Mouse (Mus musculus): ENCODE results near the gene Clpx.
"Not testable (repeated sequence)": the region's sequence is repeated elsewhere in the genome, so short reads cannot be mapped to it uniquely, and the experiment has no call there.

The Clpx gene

DNA sequence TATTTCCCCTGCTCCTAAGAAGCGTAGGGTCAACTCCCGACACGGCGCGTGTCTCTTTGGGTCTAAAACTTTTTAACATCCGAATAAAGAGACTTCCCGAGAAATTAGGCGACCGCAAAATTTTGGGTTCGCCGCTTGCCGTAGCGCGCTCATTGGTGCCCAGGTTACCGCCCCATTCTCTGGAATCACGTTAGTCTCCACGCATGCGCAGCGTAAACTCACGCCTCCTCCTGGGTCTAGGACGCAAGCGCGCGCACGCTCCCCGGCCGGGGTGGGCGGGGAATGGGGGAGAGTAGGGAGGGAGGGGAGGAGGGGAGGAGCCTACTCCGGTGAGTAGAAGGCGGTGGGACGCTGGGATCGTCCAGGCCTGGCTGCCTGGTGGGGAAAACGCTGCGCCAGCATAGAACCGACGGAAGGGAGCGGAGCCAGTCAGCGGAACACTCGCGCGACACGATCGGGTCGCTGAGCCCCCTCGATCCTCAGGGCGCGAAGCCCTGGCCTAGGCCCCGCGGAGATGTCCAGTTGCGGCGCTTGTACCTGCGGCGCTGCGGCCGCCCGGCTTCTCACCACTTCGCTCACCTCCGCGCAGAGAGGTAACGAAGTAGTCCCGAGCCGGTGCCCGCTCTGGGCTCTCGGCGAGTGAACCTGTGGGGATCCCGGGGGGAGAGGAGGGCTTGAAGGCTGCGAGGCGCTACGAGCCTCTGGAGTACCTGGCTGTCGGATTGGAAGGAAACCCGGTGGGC lies at the start of gene Clpx:
TSS of gene Clpx (plus strand) at position 288 of the 743 bp plus-strand sequence.
- peak; percentile 99 for DNase-seq (ENCODE audit: low spot score)

DNA sequence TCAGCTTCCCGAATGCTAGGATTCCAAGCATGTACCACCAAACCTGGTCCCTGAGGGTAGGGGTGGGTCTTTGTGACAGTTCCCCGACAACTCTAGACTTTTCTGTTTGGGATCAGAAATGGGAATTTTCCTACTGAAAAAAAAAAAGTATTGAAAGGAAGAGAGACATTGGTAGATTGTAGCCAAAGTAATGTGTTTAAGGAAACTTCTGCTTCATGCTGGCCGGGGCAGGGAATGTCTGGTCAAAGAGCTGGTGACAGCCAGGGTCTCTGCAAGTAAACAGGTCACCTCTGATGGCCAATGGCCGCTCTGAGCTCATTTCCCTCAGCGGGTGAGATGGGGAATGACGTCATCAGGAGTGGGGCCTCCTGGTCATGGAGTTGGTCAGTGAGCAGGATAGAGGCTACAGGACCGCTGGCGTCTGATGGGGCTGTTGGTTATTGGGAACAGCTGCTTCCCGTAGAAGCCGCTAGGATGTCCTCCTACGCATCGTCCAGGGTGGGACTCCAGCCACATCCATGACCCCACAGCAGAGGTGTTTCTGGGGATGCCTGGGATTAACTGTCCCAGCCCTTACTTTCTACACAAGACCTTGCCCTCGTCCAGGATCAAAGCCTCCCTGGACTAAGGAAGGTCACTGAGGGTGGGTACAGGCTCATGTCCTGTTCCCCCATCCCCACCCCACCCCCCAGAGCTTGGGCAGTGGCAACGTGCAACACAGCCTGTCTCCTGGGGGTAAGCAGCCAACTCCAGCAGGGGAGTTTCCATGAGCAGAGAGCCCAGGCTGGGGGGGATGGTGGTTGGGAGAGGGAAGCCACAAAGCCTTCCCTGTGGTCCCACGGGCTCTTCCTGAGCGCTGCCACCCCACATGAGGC lies 46.3 kb upstream of the Clpx start:
- peak; percentile 60 for DNase-seq (ENCODE audit: low spot score)

- peak; percentile 44 for DNase-seq (ENCODE audit: low spot score)
Measured at GRCm38 (mm10) chr9:65248377-65248690, 45.7 kb upstream of the Clpx start.

- DNase-seq (ENCODE audit: low spot score): peak; percentile 18
Measured at GRCm38 (mm10) chr9:65252026-65252425, 42.0 kb upstream of the Clpx start.

- no peak for DNase-seq (ENCODE audit: low spot score)
Measured at GRCm38 (mm10) chr9:65255906-65256600, 38.0 kb upstream of the Clpx start.

DNA sequence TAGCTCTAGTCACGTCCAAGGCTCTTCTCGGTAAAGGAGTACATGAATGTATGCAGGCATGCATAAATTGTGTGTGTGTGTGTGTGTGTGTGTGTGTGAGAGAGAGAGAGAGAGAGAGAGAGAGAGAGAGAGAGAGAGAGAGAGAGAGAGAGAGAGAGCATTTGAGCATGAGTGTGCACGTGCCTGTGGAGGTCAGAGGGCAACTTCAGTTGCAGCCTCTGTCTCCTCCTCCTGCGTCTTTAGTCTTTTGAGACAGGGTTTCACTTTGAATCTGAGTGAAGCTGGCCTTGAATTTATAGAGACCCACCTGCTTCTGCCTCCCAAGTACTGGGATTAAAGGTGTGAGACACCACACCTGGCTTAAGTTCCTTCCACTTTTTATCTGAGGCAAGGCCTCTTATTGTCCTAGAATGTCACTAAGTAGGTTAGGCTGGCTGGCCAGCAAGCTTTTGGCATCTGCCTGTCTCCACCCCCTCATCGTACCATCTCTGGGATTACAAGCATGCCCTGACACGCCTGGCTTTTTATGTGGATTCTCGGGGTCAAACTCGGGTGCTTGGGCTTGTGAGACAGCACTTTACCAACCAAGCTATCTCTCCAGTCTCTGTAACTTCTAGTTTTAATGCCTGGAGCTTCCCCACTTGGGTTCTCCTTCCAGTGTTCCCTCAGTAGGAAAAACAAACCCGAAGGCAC lies 36.7 kb upstream of the Clpx start:
- peak; percentile 33 for DNase-seq (ENCODE audit: low spot score)

DNA sequence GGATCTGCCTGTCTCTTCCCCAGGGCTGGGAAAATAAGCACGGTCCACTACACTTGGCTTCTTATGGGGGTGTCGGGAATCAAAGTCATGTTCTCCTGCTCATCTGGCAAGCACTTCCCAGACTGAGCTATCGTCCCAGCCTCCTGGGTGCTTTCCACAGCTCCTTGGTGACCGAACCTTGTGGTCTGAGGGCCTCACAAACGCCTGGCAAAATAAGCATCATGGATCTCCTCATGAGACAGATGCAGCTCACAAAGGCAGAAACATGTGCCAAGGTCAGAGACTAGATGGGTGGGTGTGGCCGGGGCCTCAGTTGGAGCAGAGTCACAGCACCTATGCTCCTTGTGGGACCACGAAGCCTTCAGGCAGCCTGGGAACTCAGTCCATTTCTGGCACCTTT lies 34.7 kb upstream of the Clpx start:
- DNase-seq (ENCODE audit: low spot score): no peak

- peak; percentile 49 for DNase-seq (ENCODE audit: low spot score)
Measured at GRCm38 (mm10) chr9:65261591-65262230, 32.3 kb upstream of the Clpx start.

DNA sequence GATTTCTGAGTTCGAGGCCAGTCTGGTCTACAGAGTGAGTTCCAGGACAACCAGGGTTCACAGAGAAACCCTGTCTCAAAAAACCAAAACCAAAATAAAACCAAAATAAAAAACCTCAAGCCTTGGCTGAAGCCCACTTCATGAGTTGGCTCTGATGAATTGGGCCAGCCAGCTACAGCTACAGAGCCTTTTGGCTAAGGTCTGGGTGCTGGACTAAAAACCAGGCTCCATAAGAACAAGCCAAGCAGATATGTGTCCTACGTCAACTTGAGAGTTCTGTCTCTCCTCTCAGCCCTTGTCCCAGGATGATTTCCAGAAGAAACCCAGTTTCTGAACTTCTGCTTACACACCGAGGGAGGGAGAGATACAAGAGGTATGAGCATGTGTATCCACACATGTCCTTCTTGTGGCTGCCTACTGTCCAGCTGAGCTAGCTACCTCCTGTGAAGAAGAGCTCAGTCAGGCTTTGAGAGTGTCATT lies 31.4 kb upstream of the Clpx start:
- no peak for DNase-seq (ENCODE audit: low spot score)

DNA sequence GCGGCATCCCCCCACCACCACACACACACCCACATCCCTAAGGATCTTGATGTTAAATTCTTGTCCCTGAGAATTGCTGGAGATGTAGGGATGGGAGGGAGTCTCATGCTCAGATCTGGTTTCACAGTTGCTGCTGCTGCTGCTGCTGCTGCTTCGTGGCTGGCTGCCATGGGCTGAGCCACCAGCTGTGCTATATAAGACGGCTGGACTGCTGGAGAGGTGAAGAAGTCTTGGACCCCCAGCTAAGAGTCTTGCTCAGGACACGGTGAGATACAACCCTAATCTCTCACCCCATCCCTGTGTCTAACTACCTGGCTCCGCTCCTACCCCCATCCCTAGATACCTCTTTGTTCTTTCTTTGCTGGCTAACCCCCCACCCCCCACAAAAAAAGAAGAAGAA lies 29.1 kb upstream of the Clpx start, which contains the start of gene Cilp:
TSS of gene Cilp (plus strand) at position 222 of the 400 bp plus-strand sequence.
- DNase-seq (ENCODE audit: low spot score): peak; percentile 38

DNA sequence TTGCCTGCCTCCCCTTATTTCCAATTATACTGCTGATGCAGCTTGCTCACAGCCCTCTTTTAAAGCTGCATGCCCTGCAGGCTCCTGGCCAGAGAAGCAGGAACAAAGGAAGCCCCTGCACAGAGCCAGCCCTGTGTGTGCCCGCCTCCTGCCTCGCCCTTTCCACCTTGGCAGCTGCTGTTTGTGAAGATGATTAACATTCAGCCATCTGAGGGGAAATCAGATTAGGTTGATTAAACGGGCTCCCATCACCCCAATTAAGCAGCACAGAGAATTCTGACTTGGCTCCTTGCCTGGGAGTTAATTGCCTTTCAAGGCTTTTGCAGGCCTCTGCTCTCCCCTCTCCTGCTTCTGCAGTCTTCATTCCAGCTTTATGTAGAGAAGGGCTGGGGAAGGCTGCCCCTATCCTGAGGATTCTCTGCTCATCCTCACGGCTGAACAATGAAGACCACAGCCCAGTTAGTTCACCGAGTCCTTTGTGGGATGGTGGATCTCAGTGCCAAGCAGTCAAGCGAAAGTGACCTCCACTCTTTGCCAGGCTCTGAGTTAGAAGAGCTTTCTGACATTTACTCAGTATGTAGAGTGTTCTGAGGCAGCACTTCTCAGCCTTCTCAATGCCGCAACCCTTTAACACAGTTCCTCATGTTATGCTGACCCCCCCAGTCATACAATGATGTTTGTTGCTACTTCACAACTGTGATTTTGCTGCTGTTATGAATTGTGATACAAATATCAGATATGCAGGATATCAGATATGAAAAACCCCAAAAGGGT lies 26.1 kb upstream of the Clpx start:
- DNase-seq (ENCODE audit: low spot score): no peak

DNA sequence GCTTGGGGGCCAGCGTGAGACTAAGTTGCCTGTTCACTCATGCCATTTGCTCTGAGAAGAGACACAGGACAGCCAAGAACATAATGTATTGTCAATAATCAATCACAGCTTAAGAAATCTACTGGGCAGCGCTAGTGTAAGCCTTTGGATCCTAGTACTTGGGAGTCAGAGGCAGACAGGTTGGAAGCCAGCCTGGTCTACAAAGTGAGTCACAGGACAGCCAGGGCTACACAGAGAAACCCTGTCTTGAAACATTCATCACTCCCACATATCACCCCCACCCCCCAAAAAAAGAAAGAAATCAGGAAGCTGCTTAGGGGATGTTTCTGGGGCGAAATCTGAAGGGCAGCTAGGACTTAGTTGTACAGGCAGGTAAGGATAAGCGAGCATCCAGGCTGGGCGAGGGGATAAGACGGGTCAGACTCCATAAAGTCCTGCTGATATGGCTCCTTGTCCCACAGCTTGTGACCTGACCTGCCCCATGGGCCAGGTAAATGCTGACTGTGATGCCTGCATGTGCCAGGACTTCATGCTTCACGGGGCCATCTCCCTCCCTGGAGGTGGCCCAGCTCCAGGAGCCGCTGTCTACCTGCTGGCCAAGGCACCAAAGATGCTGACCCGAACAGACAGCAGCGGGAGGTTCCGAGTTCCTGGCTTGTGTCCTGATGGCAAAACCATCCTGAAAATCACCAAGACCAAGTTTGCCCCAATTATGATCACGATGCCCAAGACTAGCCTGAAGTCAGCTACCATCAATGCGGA lies 20.8 kb upstream of the Clpx start:
- DNase-seq (ENCODE audit: low spot score): no peak

- no peak for DNase-seq (ENCODE audit: low spot score)
Measured at GRCm38 (mm10) chr9:65273873-65274272, 20.2 kb upstream of the Clpx start.

- not testable (repeated sequence) for DNase-seq (ENCODE audit: low spot score)
Measured at GRCm38 (mm10) chr9:65274851-65275250, 19.2 kb upstream of the Clpx start.

DNA sequence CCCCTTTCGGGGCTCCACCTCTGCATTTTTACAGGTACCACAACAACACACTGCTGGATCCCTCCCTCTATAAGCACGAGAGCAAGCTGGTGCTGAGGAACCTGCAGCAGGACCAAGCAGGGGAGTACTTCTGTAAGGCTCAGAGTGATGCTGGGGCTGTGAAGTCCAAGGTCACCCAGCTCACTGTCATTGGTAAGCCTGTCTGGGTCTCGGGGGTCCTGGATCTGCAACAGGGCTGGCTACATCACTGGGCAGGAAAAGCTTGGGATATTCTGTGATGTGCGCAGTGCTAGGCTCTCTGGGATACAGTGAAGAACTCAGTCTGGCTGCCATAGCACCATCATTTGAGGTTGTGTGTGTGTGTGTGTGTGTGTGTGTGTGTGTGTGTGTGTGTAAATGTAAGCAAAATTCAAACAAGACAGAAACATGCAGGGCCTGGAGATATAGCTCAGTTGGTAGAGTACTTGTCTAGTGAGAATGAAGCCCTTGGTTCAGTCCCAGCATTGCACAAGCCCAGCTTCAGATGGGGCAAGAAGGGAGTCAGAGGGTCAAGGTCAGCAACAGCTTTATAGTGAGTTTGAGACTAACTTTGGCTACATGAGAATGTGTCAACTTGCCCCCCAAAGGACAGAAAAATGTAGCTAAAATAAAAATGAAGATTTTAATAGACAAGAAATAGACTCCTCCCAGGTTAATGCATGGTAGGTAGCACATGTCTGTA lies 18.1 kb upstream of the Clpx start:
- no peak for DNase-seq (ENCODE audit: low spot score)

- DNase-seq (ENCODE audit: low spot score): no peak
Measured at GRCm38 (mm10) chr9:65281536-65282151, 12.4 kb upstream of the Clpx start.

- no peak for DNase-seq (ENCODE audit: low spot score)
Measured at GRCm38 (mm10) chr9:65283301-65283700, 10.8 kb upstream of the Clpx start.

- not testable (repeated sequence) for DNase-seq (ENCODE audit: low spot score)
Measured at GRCm38 (mm10) chr9:65288252-65288651, 5.8 kb upstream of the Clpx start.

GRCm38 (mm10) chr9:65289988-65290387 lies 4.1 kb upstream of the Clpx start:
- DNase-seq (ENCODE audit: low spot score): no peak
